Mouse (Mus musculus) cerebellum, adult 11-12 months (tissue): ENCODE measurements at regions not wholly inside any gene's neighbourhood (a gene's known extent, or its start where the extent isn't known, plus 50 kb on each side); places are given as distances from the start of the nearest gene placed in this dataset.
A peak's percentile ranks its signal among the peaks of the same experiment; 100 is the strongest.

Experiments used
- DNase-seq: peaks from one replicate; pipeline ENCODE4 v3.0.0; 2022

DNA sequence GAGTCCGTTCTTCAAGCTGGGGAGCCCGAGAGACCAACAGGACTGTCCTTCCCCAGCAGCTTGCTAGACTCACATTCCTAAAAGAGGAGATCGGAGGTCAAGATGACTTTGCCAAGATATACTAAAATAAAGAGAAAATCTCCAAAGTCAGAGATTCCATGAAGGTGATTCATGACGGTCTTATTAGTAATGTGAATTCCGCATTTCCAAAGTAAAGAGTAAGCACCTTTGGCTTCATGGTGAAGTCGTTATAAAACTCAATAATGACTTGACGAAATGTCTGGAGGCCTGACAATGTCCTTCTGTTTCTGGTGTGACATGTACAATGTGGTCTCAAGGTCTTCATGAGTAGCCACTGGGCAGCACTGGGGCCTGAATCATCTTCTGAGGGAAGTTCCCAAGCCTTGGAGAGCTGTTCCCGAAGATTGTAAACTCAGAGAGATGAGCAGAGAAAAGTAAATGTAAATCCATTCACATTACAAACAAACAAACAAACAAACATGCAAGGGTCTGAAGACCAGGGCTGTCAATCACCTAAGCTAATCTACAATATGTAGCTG lies 157.7 kb downstream of the Cog6 start:
- DNase-seq: no peak

- no peak for DNase-seq
Observed at GRCm38 (mm10) chr3:52858259-52858658, 158.8 kb downstream of the Cog6 start.

- no peak for DNase-seq
Observed at GRCm38 (mm10) chr3:52857076-52857475, 160.0 kb downstream of the Cog6 start.

DNA sequence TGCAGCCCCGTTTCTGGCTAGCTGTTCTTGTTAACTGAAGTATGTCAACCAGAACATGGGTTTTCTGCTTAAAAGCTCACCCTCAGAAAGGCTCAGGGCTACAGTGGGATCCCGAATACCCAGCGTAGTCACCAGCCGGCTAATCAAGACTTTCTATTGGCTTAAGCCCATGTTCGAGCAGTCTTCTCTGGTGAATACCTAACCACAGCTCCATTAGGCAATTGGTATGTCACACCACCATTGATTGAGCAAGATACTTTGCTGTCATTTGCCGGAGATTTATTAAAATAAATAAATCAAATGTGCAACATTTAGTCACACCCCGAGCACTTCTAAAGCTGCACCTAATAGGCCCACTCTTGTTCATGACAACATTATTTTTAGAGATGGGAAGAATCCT lies 162.5 kb downstream of the Cog6 start:
- no peak for DNase-seq

- DNase-seq: no peak
Observed at GRCm38 (mm10) chr3:52853126-52853525, 163.9 kb downstream of the Cog6 start.

DNA sequence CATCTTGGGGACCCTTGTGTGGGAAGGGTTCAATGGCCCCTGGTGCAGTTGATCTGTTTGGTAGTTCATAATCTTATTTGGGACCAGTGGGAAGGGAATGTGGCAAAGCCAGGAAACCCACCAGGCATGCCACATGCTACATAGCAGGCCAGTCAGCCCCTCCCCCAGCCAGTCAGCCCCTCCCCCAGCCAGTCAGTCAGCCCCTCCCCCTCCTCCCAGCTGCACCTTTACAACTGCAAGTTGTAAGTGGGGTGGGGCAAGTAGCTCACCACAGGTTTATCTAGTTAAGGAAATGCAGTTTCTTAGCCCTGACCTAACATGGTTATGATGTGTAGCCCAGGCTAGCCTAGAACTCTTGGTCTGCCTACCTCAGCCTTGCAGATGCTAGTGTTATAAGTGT lies 171.9 kb downstream of the Cog6 start:
- DNase-seq: no peak

- peak; percentile 52 for DNase-seq
Observed at GRCm38 (mm10) chr3:52843998-52844397, 173.0 kb downstream of the Cog6 start.

DNA sequence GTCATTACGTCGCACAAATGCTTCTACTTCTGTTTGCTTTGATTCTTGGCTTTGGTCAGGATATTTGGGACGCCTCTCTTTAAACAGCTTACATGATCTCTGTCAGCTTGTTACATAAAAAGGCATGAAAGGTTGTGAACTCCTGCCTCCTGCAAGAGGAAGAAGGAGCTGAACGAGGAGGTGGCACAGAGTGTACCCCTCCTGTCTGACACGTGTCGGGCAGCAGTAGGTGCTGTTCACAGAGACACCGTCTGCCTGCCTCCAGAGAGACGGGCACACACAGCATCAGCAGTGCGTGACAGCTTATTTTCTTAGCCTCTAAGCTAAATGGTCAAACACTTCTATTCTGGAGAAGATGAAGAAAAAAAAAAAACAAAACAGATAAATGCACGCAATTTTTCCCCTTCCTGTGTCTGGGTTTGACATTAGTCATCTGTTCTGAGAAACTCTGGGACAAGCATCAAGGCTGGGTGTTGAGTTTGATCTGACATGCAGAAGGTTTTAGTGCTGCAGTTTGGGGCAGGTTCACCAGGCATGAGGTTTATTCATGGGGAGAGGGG lies 174.1 kb downstream of the Cog6 start:
- DNase-seq: no peak

GRCm38 (mm10) chr3:52840160-52840953 lies 176.7 kb downstream of the Cog6 start:
- no peak for DNase-seq

- DNase-seq: no peak
Observed at GRCm38 (mm10) chr3:52838020-52838419, 179.0 kb downstream of the Cog6 start.

DNA sequence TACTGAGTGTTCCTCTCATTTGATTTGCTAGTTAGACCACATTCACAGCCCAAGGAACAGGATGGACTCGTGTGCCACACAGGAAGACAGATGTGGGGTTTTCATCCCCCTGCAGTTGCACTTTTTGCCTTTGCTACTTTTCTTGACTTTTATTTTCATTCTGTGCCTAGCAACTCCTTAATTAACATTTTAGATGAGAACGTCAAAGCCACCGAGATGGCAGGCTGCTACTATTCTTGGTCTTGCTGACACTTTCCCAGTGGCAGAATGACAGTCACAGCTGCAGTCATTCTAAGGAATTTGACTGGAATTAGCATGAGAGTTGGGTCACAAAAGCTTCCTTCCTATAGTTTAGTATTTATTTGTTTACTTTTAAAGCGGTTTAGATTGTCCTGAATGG lies 179.5 kb downstream of the Cog6 start:
- DNase-seq: no peak

DNA sequence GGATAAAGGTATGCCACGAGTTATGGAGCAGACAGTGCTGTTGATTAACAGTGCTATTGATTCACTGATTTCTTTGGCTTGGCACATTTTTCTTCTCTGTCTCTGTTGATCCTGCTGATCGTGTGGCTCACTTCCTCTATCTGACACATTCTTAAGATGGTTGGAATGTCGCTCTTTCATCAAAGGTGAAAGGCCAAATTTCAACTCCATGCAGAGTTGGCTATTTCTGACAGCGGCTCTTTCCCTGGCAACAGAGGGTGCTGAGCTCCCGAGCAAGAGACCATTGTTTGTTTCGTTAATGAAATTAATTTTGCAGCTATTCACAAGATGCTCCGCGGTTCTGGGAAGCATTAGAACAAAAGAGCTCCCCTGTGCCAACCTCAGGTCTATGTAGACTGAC lies 180.3 kb downstream of the Cog6 start:
- DNase-seq: no peak

DNA sequence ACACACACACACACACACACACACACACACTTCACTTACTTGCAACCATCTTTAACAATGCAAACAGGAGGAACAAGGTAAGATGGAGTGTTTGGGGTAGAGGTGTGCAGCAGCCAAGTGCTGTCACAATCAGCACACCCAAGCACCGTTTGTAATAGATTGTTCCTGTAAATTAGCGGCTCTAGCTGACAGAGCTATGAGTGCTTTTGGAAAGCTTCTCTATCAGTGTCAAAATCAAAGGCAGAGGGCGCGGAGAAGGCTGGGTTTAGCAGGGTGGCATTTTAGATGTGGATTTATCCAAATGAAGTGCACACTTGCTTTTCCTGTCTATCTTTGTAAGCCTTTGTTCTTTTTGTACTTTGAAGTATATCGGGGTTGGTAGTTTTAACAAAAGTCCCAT lies 184.6 kb downstream of the Cog6 start:
- no peak for DNase-seq

DNA sequence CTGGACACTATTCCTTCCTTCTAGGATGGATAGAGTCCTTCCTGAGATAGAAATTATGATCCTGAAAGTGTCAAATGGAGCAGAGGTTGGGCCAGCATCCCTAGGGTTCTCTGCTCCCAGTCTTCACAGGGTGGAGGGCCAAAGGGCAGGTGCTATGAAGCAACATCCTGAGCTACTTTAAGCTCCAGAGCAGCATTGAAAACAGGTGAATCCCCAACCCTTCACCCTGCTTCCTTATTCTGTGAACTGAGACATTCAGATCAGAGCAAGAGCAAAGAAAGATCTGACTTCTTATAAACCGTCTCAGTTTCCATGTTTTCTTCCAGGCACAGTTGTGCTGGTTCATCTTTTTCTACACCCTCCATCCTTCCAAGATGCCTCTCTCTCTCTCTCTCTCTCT lies 185.1 kb downstream of the Cog6 start:
- DNase-seq: no peak

DNA sequence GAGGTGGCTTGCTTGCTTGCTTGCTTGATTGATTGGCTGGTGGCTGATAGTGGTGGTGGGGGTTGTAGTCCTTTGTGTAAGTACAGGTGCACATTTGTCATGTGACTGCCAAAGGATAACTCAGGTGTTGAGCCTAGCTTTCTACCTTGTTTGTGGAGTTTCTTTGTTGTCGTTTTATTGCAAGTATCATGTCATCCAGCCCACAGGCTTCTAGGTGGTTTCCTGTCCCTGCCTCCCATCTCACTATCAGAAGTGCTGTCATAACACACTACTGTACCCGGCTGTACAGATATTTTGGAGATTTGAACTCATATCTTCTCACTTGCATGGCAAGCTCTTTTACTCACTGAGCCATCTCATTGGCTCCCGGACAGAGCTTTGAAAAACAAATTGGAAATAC lies 186.9 kb downstream of the Cog6 start:
- DNase-seq: no peak

DNA sequence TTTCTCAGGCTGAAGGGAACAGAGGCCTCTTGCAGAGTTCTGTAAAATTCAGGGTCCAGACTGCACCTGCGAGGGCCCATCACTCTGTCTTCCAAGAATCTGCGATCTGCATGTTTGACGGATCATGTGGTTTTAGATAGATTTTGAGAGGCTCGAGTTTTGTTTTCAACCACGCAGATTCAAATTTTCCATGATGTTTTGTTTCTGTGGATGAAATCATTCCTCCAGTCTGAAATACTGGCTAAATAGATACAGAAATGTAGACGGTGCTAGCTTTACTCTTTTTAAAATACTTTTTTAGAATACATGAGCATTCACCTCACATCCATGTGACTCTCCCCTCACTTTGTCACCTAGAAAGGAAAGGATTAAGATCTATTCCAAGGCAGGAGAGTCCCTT lies 188.0 kb downstream of the Cog6 start:
- no peak for DNase-seq

DNA sequence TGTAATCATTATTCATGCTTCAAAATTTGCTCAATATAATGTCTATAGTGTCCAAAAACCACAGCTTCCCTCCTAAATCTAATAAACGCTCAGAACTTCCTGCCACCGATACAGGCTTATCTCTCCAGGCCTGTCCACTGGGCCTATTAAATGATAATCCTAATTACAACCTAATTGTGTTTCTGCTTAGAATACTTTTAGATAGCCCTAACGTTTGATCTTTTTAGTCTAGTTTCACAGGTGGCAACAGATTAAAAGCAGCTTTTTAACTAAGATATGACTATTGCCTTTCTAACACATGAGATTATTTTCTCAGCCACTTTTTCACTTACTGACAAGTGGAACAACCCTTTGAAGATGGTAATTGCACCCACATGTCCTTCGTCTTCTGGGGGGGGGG lies 188.6 kb downstream of the Cog6 start:
- DNase-seq: no peak

GRCm38 (mm10) chr3:52822848-52823247 lies 194.2 kb downstream of the Cog6 start:
- no peak for DNase-seq

DNA sequence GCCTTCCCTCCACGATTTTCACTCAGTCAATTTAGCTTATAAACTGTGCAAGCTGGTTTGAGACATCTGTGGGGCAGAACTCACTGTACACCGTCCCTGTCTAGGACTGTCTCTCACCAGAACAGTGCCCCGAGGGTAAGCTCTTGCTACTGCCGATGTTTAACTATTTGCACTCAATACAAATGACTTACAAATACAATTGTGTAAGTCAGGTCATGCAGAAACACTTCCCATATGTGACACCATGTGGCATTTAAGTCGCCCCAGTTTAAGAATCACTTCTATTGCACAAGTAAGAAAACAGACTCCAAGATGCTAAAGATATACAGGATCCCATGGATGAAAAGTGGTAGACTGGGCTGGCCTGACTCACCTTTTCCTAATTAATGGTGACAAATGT lies 195.6 kb downstream of the Cog6 start:
- no peak for DNase-seq

GRCm38 (mm10) chr3:52818401-52818800 lies 198.6 kb downstream of the Cog6 start:
- no peak for DNase-seq

GRCm38 (mm10) chr3:52817416-52817815 lies 199.6 kb downstream of the Cog6 start:
- DNase-seq: no peak

GRCm38 (mm10) chr3:52815497-52815896 lies 201.5 kb downstream of the Cog6 start:
- no peak for DNase-seq

GRCm38 (mm10) chr3:52802324-52802723 lies 214.7 kb downstream of the Cog6 start:
- DNase-seq: no peak

GRCm38 (mm10) chr3:52801446-52801845 lies 215.6 kb downstream of the Cog6 start:
- no peak for DNase-seq

DNA sequence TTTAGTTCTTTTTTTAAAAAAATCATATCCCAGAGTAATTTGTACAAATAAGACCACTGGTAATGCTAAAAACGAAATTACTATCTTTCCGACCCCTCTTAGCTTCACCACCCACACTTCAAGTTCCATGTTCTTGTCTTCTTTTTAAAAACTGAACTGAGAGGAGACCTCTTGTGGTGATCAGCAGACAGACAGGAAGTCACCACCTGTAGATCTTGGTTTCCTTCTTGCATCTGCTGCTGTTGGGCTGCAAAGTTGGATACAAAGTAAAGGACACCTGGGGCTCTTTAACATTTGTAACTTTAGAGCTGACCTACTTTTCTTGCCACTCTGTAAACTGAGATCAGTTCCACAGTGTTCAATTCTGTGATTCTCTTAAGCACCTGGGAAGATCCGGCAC lies 216.4 kb downstream of the Cog6 start:
- no peak for DNase-seq
